Mouse (Mus musculus) hindbrain, embryonic 10.5 days (tissue): ENCODE measurements around the gene Psip1. TPM values are rescaled to one million over a fixed set of nuclear protein-coding genes. Genes with fewer than 3 reads are reported as not detected.
A peak's percentile ranks its signal among the peaks of the same experiment; 100 is the strongest.

Experiments used
- DNase-seq: peaks from one replicate; pipeline ENCODE4 v3.0.0-alpha.2; 2017; ENCODE audit warnings: low spot score
- H3K27ac ChIP-seq: fragments of 300-500 bp; sonication (generic); 2 replicates; pipeline ENCODE4 v1.5.1; 2016; ENCODE audit warnings: mild to moderate bottlenecking, moderate library complexity
- H3K27me3 ChIP-seq: fragments of 300-500 bp; sonication (generic); 2 replicates; pipeline ENCODE4 v1.6.1; 2016; ENCODE audit warnings: mild to moderate bottlenecking; ENCODE audit not compliant: poor library complexity, insufficient read depth, severe bottlenecking
- H3K36me3 ChIP-seq: fragments of 300-500 bp; sonication (generic); 2 replicates; pipeline ENCODE4 v1.6.1; 2016; ENCODE audit warnings: mild to moderate bottlenecking, moderate library complexity
- H3K4me1 ChIP-seq: fragments of 300-500 bp; sonication (generic); replicated peaks from 2 replicates; pipeline ENCODE4 v1.6.1; 2016; ENCODE audit warnings: mild to moderate bottlenecking
- H3K4me3 ChIP-seq: fragments of 300-500 bp; sonication (generic); 2 replicates; pipeline ENCODE4 v1.5.1; 2016; ENCODE audit warnings: mild to moderate bottlenecking, moderate library complexity
- H3K9me3 ChIP-seq: fragments of 300-500 bp; sonication (generic); 2 replicates; pipeline ENCODE4 v1.6.1; 2016; ENCODE audit warnings: mild to moderate bottlenecking, moderate library complexity
- WGBS: fragments of 180-500 bp; shearing (Covaris S2); methylation state at CpG from one replicate; pipeline ENCODE4 v1.1.7; 2016; 5-methylcytosine and 5-hydroxymethylcytosine counted together
- polyA plus RNA-seq: library from polyadenylated mRNA; unstranded; fragments of >200 nt; fragmentation: Nextera tagmentation; extraction: Ambion mirVana; gene quantifications from 2 replicates; pipeline ENCODE4 v1.2.1, GENCODE M21; 2016

The Psip1 gene
- polyA plus RNA-seq, 1 experiment from 2014 or later: 244 TPM

GRCm38 (mm10) chr4:83489121-83489520 lies 2.9 kb upstream of the Psip1 start:
- Histone ChIP-seq H3K9me3 (no peaks in the 10 kb centered on the region), H3K4me3 (no peak overlapping the region), H3K4me1 (peaks cover 38% of the 10 kb centered on the region), H3K27ac (peak overlapping the region; percentile 36; the same call in 1 of the 2 replicates), H3K36me3 (peaks cover 6% of the 10 kb centered on the region), H3K27me3 (no peaks in the 10 kb centered on the region)
- DNase-seq: no peak
- 27% methylated on average over 5 of the region's 5 CpGs for WGBS

GRCm38 (mm10) chr4:83485735-83486116 lies 533 bp downstream of the Psip1 start:
- H3K27me3 ChIP-seq: no peaks in the 10 kb centered on the region
- H3K9me3 ChIP-seq: no peaks in the 10 kb centered on the region
- peak; percentile 89 for DNase-seq
- peaks cover 40% of the 10 kb centered on the region for H3K4me1 ChIP-seq
- H3K4me3 ChIP-seq: peak overlapping the region; percentile 94
- peak overlapping the region; percentile 99 for H3K27ac ChIP-seq
- H3K36me3 ChIP-seq: peaks cover 38% of the 10 kb centered on the region
- WGBS: 1% methylated on average over 34 of the region's 40 CpGs

- Histone ChIP-seq H3K27me3 (no peaks in the 10 kb centered on the region), H3K36me3 (peaks cover 43% of the 10 kb centered on the region), H3K27ac (peak overlapping the region; percentile 99), H3K9me3 (no peaks in the 10 kb centered on the region), H3K4me3 (peak overlapping the region; percentile 94), H3K4me1 (peaks cover 40% of the 10 kb centered on the region)
- 27% methylated on average over 12 of the region's 12 CpGs for WGBS
- no peak for DNase-seq
Measured at GRCm38 (mm10) chr4:83485250-83485649, 1.0 kb downstream of the Psip1 start.

- Histone ChIP-seq H3K4me3 (no peak overlapping the region), H3K27me3 (no peaks in the 10 kb centered on the region), H3K27ac (no peak overlapping the region), H3K4me1 (0 out of 2 replicates have a peak, but pooled peaks cover 3% of the 10 kb centered on the region), H3K9me3 (no peaks in the 10 kb centered on the region), H3K36me3 (peaks cover 98% of the 10 kb centered on the region)
- WGBS: 72% methylated on average over 3 of the region's 3 CpGs
- DNase-seq: no peak
Measured at GRCm38 (mm10) chr4:83468208-83468607, 18.1 kb downstream of the Psip1 start.

GRCm38 (mm10) chr4:83467615-83468014 lies 18.6 kb downstream of the Psip1 start:
- H3K4me3 ChIP-seq: no peak overlapping the region
- H3K27ac ChIP-seq: no peak overlapping the region
- 91% methylated on average over 7 of the region's 7 CpGs for WGBS
- 0 out of 2 replicates have a peak, but pooled peaks cover 3% of the 10 kb centered on the region for H3K4me1 ChIP-seq
- peaks cover 98% of the 10 kb centered on the region for H3K36me3 ChIP-seq
- no peaks in the 10 kb centered on the region for H3K27me3 ChIP-seq
- no peaks in the 10 kb centered on the region for H3K9me3 ChIP-seq
- DNase-seq: no peak

GRCm38 (mm10) chr4:83464827-83465226 lies 21.4 kb downstream of the Psip1 start:
- DNase-seq: no peak
- H3K4me3 ChIP-seq: no peak overlapping the region
- WGBS: 96% methylated on average over 7 of the region's 7 CpGs
- H3K36me3 ChIP-seq: peaks cover 98% of the 10 kb centered on the region
- 0 out of 2 replicates have a peak, but pooled peaks cover 3% of the 10 kb centered on the region for H3K4me1 ChIP-seq
- no peaks in the 10 kb centered on the region for H3K9me3 ChIP-seq
- no peak overlapping the region for H3K27ac ChIP-seq
- H3K27me3 ChIP-seq: no peaks in the 10 kb centered on the region

GRCm38 (mm10) chr4:83460106-83460505 lies 26.2 kb downstream of the Psip1 start:
- 94% methylated on average over 5 of the region's 5 CpGs for WGBS
- Histone ChIP-seq H3K27ac (no peak overlapping the region), H3K36me3 (peaks cover 98% of the 10 kb centered on the region), H3K4me1 (no peaks in the 10 kb centered on the region), H3K27me3 (no peaks in the 10 kb centered on the region), H3K4me3 (no peak overlapping the region), H3K9me3 (no peaks in the 10 kb centered on the region)
- no peak for DNase-seq

GRCm38 (mm10) chr4:83450785-83451184 lies 35.5 kb downstream of the Psip1 start:
- Histone ChIP-seq H3K36me3 (peaks cover 68% of the 10 kb centered on the region), H3K4me3 (no peak overlapping the region), H3K9me3 (no peaks in the 10 kb centered on the region), H3K4me1 (no peaks in the 10 kb centered on the region), H3K27me3 (no peaks in the 10 kb centered on the region), H3K27ac (no peak overlapping the region)
- no peak for DNase-seq
- 89% methylated on average over 4 of the region's 4 CpGs for WGBS

GRCm38 (mm10) chr4:83441050-83441449 lies 45.2 kb downstream of the Psip1 start:
- 90% methylated on average over 4 of the region's 4 CpGs for WGBS
- H3K4me3 ChIP-seq: no peak overlapping the region
- peaks cover 66% of the 10 kb centered on the region for H3K36me3 ChIP-seq
- H3K27ac ChIP-seq: no peak overlapping the region
- H3K27me3 ChIP-seq: no peaks in the 10 kb centered on the region
- H3K4me1 ChIP-seq: peaks cover 10% of the 10 kb centered on the region; the same call in 1 of the 2 replicates
- no peak for DNase-seq
- no peaks in the 10 kb centered on the region for H3K9me3 ChIP-seq

GRCm38 (mm10) chr4:83439045-83439444 lies 47.2 kb downstream of the Psip1 start:
- Histone ChIP-seq H3K4me1 (peaks cover 10% of the 10 kb centered on the region; the same call in 1 of the 2 replicates), H3K27ac (no peak overlapping the region), H3K36me3 (peaks cover 86% of the 10 kb centered on the region), H3K9me3 (no peaks in the 10 kb centered on the region), H3K4me3 (no peak overlapping the region), H3K27me3 (no peaks in the 10 kb centered on the region)
- 41% methylated on average over 5 of the region's 5 CpGs for WGBS
- DNase-seq: no peak

GRCm38 (mm10) chr4:83438116-83438515 lies 48.1 kb downstream of the Psip1 start:
- Histone ChIP-seq H3K9me3 (no peaks in the 10 kb centered on the region), H3K4me3 (no peak overlapping the region), H3K27ac (no peak overlapping the region), H3K36me3 (peaks cover 95% of the 10 kb centered on the region), H3K4me1 (peaks cover 10% of the 10 kb centered on the region; the same call in 1 of the 2 replicates), H3K27me3 (no peaks in the 10 kb centered on the region)
- DNase-seq: no peak

GRCm38 (mm10) chr4:83436375-83436774 lies 49.9 kb downstream of the Psip1 start:
- H3K36me3 ChIP-seq: peaks cover 100% of the 10 kb centered on the region

GRCm38 (mm10) chr4:83432901-83433300 lies 53.4 kb downstream of the Psip1 start:
- no peaks in the 10 kb centered on the region for H3K9me3 ChIP-seq
- no peaks in the 10 kb centered on the region for H3K27me3 ChIP-seq
- H3K4me1 ChIP-seq: no peaks in the 10 kb centered on the region
- no peak for DNase-seq
- H3K36me3 ChIP-seq: peaks cover 100% of the 10 kb centered on the region
- 96% methylated on average over 6 of the region's 6 CpGs for WGBS
- H3K27ac ChIP-seq: no peak overlapping the region
- H3K4me3 ChIP-seq: no peak overlapping the region

More at GRCm38 (mm10) chr4:83436375-83436774, 49.9 kb downstream of the Psip1 start:
- Histone ChIP-seq H3K4me3 (no peak overlapping the region), H3K27ac (no peak overlapping the region), H3K27me3 (no peaks in the 10 kb centered on the region), H3K9me3 (no peaks in the 10 kb centered on the region), H3K4me1 (peaks cover 10% of the 10 kb centered on the region; the same call in 1 of the 2 replicates)
- 96% methylated on average over 8 of the region's 8 CpGs for WGBS
- no peak for DNase-seq

GRCm38 (mm10) chr4:83431950-83432349 lies 54.3 kb downstream of the Psip1 start:
- Histone ChIP-seq H3K27ac (no peak overlapping the region), H3K9me3 (no peaks in the 10 kb centered on the region), H3K36me3 (peaks cover 100% of the 10 kb centered on the region), H3K4me3 (no peak overlapping the region), H3K4me1 (no peaks in the 10 kb centered on the region), H3K27me3 (no peaks in the 10 kb centered on the region)
- no peak for DNase-seq
- 95% methylated on average over 7 of the region's 7 CpGs for WGBS
